Mouse (Mus musculus) forebrain, embryonic 12.5 days (tissue): Measurements from ENCODE around the gene Rabgap1l. TPM values are rescaled to one million over a fixed set of nuclear protein-coding genes. Genes with fewer than 3 reads are reported as not detected.
A peak's percentile ranks its signal among the peaks of the same experiment; 100 is the strongest.

ENCODE experiments used
- ATAC-seq: fragments of 200-750 bp; cut with Nextera tagmentation; 2 replicates; pipeline ENCODE4 v1.8.0; 2017; ENCODE audit warnings: moderate TSS enrichment; ENCODE audit not compliant: low FRiP score
- H3K27ac ChIP-seq: fragments of 300-500 bp; sonication (generic); 2 replicates; pipeline ENCODE4 v1.5.1; 2016; ENCODE audit warnings: mild to moderate bottlenecking
- H3K27me3 ChIP-seq: fragments of 300-500 bp; sonication (generic); 2 replicates; pipeline ENCODE4 v1.6.1; 2016; ENCODE audit warnings: mild to moderate bottlenecking
- H3K36me3 ChIP-seq: fragments of 300-500 bp; sonication (generic); replicated peaks from 2 replicates; pipeline ENCODE4 v1.6.1; 2016; ENCODE audit warnings: mild to moderate bottlenecking
- H3K4me1 ChIP-seq: fragments of 300-500 bp; sonication (generic); 2 replicates; pipeline ENCODE4 v1.6.1; 2016
- H3K4me2 ChIP-seq: fragments of 300-500 bp; sonication (generic); 2 replicates; pipeline ENCODE4 v1.6.1; 2016; ENCODE audit warnings: mild to moderate bottlenecking, moderate library complexity
- H3K4me3 ChIP-seq: fragments of 300-500 bp; sonication (generic); replicated peaks from 2 replicates; pipeline ENCODE4 v1.5.1; 2016; ENCODE audit warnings: mild to moderate bottlenecking
- H3K9ac ChIP-seq: fragments of 300-500 bp; sonication (generic); 2 replicates; pipeline ENCODE4 v1.6.1; 2016; ENCODE audit warnings: mild to moderate bottlenecking
- H3K9me3 ChIP-seq: fragments of 300-500 bp; sonication (generic); 2 replicates; pipeline ENCODE4 v1.6.1; 2016
- WGBS: fragments of 180-500 bp; shearing (Covaris S2); methylation state at CpG from one replicate; pipeline ENCODE4 v1.1.7; 2016; 5-methylcytosine and 5-hydroxymethylcytosine counted together
- polyA plus RNA-seq: library from polyadenylated mRNA; unstranded; fragments of >200 nt; fragmentation: Nextera tagmentation; extraction: Ambion mirVana; gene quantifications from 2 replicates; pipeline ENCODE4 v1.2.1, GENCODE M21; 2016

Rabgap1l gene
- polyA plus RNA-seq, 1 experiment from 2014 or later, result 19.6 TPM

- no peaks in the 10 kb centered on the region for H3K9me3 ChIP-seq
- WGBS, result 61% methylated on average over 3 of the region's 3 CpGs
- no peak for ATAC-seq
Observed at GRCm38 (mm10) chr1:160485731-160486130, 307.3 kb downstream of the Rabgap1l start.

GRCm38 (mm10) chr1:160485028-160485427 is 308.0 kb downstream of the Rabgap1l start:
- Histone ChIP-seq H3K4me3 (no peak overlapping the region), H3K4me2 (no peak overlapping the region), H3K9ac (no peak overlapping the region), H3K9me3 (no peaks in the 10 kb centered on the region), H3K36me3 (no peaks in the 10 kb centered on the region), H3K27me3 (no peaks in the 10 kb centered on the region), H3K4me1 (no peaks in the 10 kb centered on the region), H3K27ac (no peak overlapping the region)
- ATAC-seq, result peak; percentile 41; the same call in 1 of the 2 replicates
- 52% methylated on average over 7 of the region's 7 CpGs for WGBS

More at GRCm38 (mm10) chr1:160485731-160486130, 307.3 kb downstream of the Rabgap1l start:
- no peaks in the 10 kb centered on the region for H3K36me3 ChIP-seq
- no peak overlapping the region for H3K4me2 ChIP-seq
- H3K4me1 ChIP-seq, result no peaks in the 10 kb centered on the region
- no peak overlapping the region for H3K27ac ChIP-seq
- H3K4me3 ChIP-seq, result no peak overlapping the region
- H3K27me3 ChIP-seq, result no peaks in the 10 kb centered on the region
- no peak overlapping the region for H3K9ac ChIP-seq

- no peaks in the 10 kb centered on the region for H3K9me3 ChIP-seq
- no peak overlapping the region for H3K4me3 ChIP-seq
- no peaks in the 10 kb centered on the region for H3K4me1 ChIP-seq
- no peaks in the 10 kb centered on the region for H3K36me3 ChIP-seq
- no peak for ATAC-seq
- 87% methylated on average over 2 of the region's 2 CpGs for WGBS
- H3K27ac ChIP-seq, result no peak overlapping the region
- no peaks in the 10 kb centered on the region for H3K27me3 ChIP-seq
- H3K9ac ChIP-seq, result no peak overlapping the region
- H3K4me2 ChIP-seq, result no peak overlapping the region
Observed at GRCm38 (mm10) chr1:160481643-160482042, 311.4 kb downstream of the Rabgap1l start.

GRCm38 (mm10) chr1:160467443-160467842 is 325.6 kb downstream of the Rabgap1l start:
- Histone ChIP-seq H3K9me3 (no peaks in the 10 kb centered on the region), H3K4me3 (no peak overlapping the region), H3K4me2 (no peak overlapping the region), H3K4me1 (no peaks in the 10 kb centered on the region), H3K36me3 (no peaks in the 10 kb centered on the region), H3K27me3 (no peaks in the 10 kb centered on the region), H3K27ac (no peak overlapping the region), H3K9ac (no peak overlapping the region)
- ATAC-seq, result no peak

GRCm38 (mm10) chr1:160465186-160465585 is 327.8 kb downstream of the Rabgap1l start:
- Histone ChIP-seq H3K27ac (no peak overlapping the region), H3K27me3 (no peaks in the 10 kb centered on the region), H3K4me1 (no peaks in the 10 kb centered on the region), H3K4me3 (no peak overlapping the region), H3K36me3 (no peaks in the 10 kb centered on the region), H3K9ac (no peak overlapping the region), H3K9me3 (no peaks in the 10 kb centered on the region), H3K4me2 (no peak overlapping the region)
- no peak for ATAC-seq

- Histone ChIP-seq H3K4me2 (no peak overlapping the region), H3K9me3 (no peaks in the 10 kb centered on the region), H3K9ac (no peak overlapping the region), H3K36me3 (no peaks in the 10 kb centered on the region), H3K4me1 (no peaks in the 10 kb centered on the region), H3K4me3 (no peak overlapping the region), H3K27ac (no peak overlapping the region), H3K27me3 (no peaks in the 10 kb centered on the region)
- no peak for ATAC-seq
Observed at GRCm38 (mm10) chr1:160464148-160464547, 328.9 kb downstream of the Rabgap1l start.

GRCm38 (mm10) chr1:160460346-160460745 is 332.7 kb downstream of the Rabgap1l start:
- Histone ChIP-seq H3K36me3 (no peaks in the 10 kb centered on the region), H3K4me3 (no peak overlapping the region), H3K9me3 (no peaks in the 10 kb centered on the region), H3K27ac (no peak overlapping the region), H3K9ac (no peak overlapping the region), H3K4me2 (no peak overlapping the region), H3K27me3 (no peaks in the 10 kb centered on the region), H3K4me1 (no peaks in the 10 kb centered on the region)
- 97% methylated on average over 1 of the region's 1 CpGs for WGBS
- ATAC-seq, result no peak

- H3K27me3 ChIP-seq, result no peaks in the 10 kb centered on the region
- ATAC-seq, result no peak
- WGBS, result 83% methylated on average over 2 of the region's 2 CpGs
Observed at GRCm38 (mm10) chr1:160451663-160452062, 341.3 kb downstream of the Rabgap1l start.

GRCm38 (mm10) chr1:160448681-160449080 is 344.3 kb downstream of the Rabgap1l start:
- Histone ChIP-seq H3K36me3 (no peaks in the 10 kb centered on the region), H3K4me3 (no peak overlapping the region), H3K27me3 (no peaks in the 10 kb centered on the region), H3K27ac (no peak overlapping the region), H3K4me2 (no peak overlapping the region), H3K4me1 (no peaks in the 10 kb centered on the region), H3K9ac (no peak overlapping the region), H3K9me3 (no peaks in the 10 kb centered on the region)
- 65% methylated on average over 2 of the region's 2 CpGs for WGBS
- no peak for ATAC-seq

More at GRCm38 (mm10) chr1:160451663-160452062, 341.3 kb downstream of the Rabgap1l start:
- H3K4me1 ChIP-seq, result no peaks in the 10 kb centered on the region
- H3K36me3 ChIP-seq, result no peaks in the 10 kb centered on the region
- H3K9me3 ChIP-seq, result no peaks in the 10 kb centered on the region
- H3K4me2 ChIP-seq, result no peak overlapping the region
- no peak overlapping the region for H3K9ac ChIP-seq
- H3K27ac ChIP-seq, result no peak overlapping the region
- H3K4me3 ChIP-seq, result no peak overlapping the region

GRCm38 (mm10) chr1:160446823-160447222 is 346.2 kb downstream of the Rabgap1l start:
- WGBS, result 83% methylated on average over 1 of the region's 1 CpGs
- ATAC-seq, result no peak
- no peak overlapping the region for H3K27ac ChIP-seq
- no peaks in the 10 kb centered on the region for H3K36me3 ChIP-seq
- H3K4me1 ChIP-seq, result no peaks in the 10 kb centered on the region
- no peak overlapping the region for H3K4me2 ChIP-seq
- no peaks in the 10 kb centered on the region for H3K27me3 ChIP-seq
- no peaks in the 10 kb centered on the region for H3K9me3 ChIP-seq
- no peak overlapping the region for H3K9ac ChIP-seq
- H3K4me3 ChIP-seq, result no peak overlapping the region

GRCm38 (mm10) chr1:160443506-160443905 is 349.5 kb downstream of the Rabgap1l start:
- no peak for ATAC-seq
- Histone ChIP-seq H3K27me3 (no peaks in the 10 kb centered on the region), H3K4me2 (no peak overlapping the region), H3K4me3 (no peak overlapping the region), H3K9ac (no peak overlapping the region), H3K9me3 (no peaks in the 10 kb centered on the region), H3K4me1 (no peaks in the 10 kb centered on the region), H3K36me3 (no peaks in the 10 kb centered on the region), H3K27ac (no peak overlapping the region)
- 74% methylated on average over 1 of the region's 1 CpGs for WGBS

- no peak overlapping the region for H3K4me3 ChIP-seq
- H3K27me3 ChIP-seq, result no peaks in the 10 kb centered on the region
- no peak for ATAC-seq
- H3K27ac ChIP-seq, result no peak overlapping the region
- WGBS, result 75% methylated on average over 2 of the region's 2 CpGs
- H3K4me2 ChIP-seq, result no peak overlapping the region
- no peaks in the 10 kb centered on the region for H3K9me3 ChIP-seq
- no peaks in the 10 kb centered on the region for H3K4me1 ChIP-seq
- no peaks in the 10 kb centered on the region for H3K36me3 ChIP-seq
- H3K9ac ChIP-seq, result no peak overlapping the region
Observed at GRCm38 (mm10) chr1:160441679-160442078, 351.3 kb downstream of the Rabgap1l start.

GRCm38 (mm10) chr1:160441161-160441560 is 351.9 kb downstream of the Rabgap1l start:
- Histone ChIP-seq H3K4me2 (no peak overlapping the region), H3K4me3 (no peak overlapping the region), H3K9ac (no peak overlapping the region), H3K27ac (no peak overlapping the region), H3K27me3 (no peaks in the 10 kb centered on the region), H3K9me3 (no peaks in the 10 kb centered on the region), H3K4me1 (no peaks in the 10 kb centered on the region), H3K36me3 (no peaks in the 10 kb centered on the region)
- WGBS, result 90% methylated on average over 5 of the region's 5 CpGs
- ATAC-seq, result no peak
